10 mouse cellular contexts compared by ENCODE assay signal in genomic region chr13:5826170-5826827, GRCm38 (mm10). TPM values are rescaled to one million over a fixed set of nuclear protein-coding genes. Genes with fewer than 3 reads are reported as not detected.
DNase-seq lines count a peak whose midpoint lies in the region; ATAC-seq and TF ChIP-seq lines count a peak whose summit lies in the region.
"Had no signal": no experiment of that assay in that cellular context is flagged by ENCODE, and none has a peak within 500 bp of the region (broad histone marks: within the 10 kb centered on the region; RNA-seq: fewer than 3 reads in every experiment).

No protein-coding gene starts in this region.

- no peak for TF ChIP-seq EP300 in heart, adult 2 months (IDR thresholded peaks at IDR 0.05; ENCODE audit: insufficient read depth, low read depth, low read length)
- TF ChIP-seq EP300 in stomach, postnatal 0 days (optimal IDR thresholded peaks at IDR 0.05) = no peak

- intact Hi-C loops in heart, adult 2 months (cut with DNase I) = no loop called here
- intact Hi-C loops in left cerebral cortex, postnatal 10 days (cut with DNase I) = no loop called here

- peak; percentile 15 for DNase-seq in retina, embryonic 14.5 days (ENCODE audit: low spot score)
- DNase-seq in retina, postnatal 1 day = no peak
- peak; percentile 55 to 61 for DNase-seq in heart, adult 2 months
- DNase-seq in stomach, postnatal 0 days (ENCODE audit: low spot score) = peak; percentile 24
- DNase-seq in left cerebral cortex, postnatal 10 days (ENCODE audit: extremely low spot score in 1 of 2, low spot score in 2 of 2) = no peak
- DNase-seq in cerebellum, adult 18-20 months = no peak
- DNase-seq: kidney, adult 18-20 months; liver, embryonic 13.5 days had no signal

- H3K27me3 ChIP-seq in heart, adult 2 months (ENCODE audit: control insufficient read depth, insufficient read depth, low read length) = no peaks in the 10 kb centered on the region
- H3K27me3 ChIP-seq in limb, embryonic 13.5 days = no peaks in the 10 kb centered on the region
- H3K27me3 ChIP-seq in stomach, postnatal 0 days (ENCODE audit: control insufficient read depth, insufficient read depth, low read length) = no peaks in the 10 kb centered on the region
- H3K27me3 ChIP-seq in hindbrain, embryonic 16.5 days (replicated peaks; ENCODE audit: control insufficient read depth, insufficient read depth, low read length) = no peaks in the 10 kb centered on the region
- H3K27me3 ChIP-seq: liver, embryonic 13.5 days had no signal

- H3K4me1 ChIP-seq in heart, adult 2 months (ENCODE audit: control insufficient read depth, insufficient read depth, low read length) = no peaks in the 10 kb centered on the region; the same call in 1 of the 2 replicates
- H3K4me1 ChIP-seq in limb, embryonic 13.5 days = peaks cover 12% of the 10 kb centered on the region
- H3K4me1 ChIP-seq in stomach, postnatal 0 days (replicated peaks; ENCODE audit: control insufficient read depth, insufficient read depth) = no peaks in the 10 kb centered on the region
- H3K4me1 ChIP-seq in hindbrain, embryonic 16.5 days (ENCODE audit: control insufficient read depth, insufficient read depth, low read depth, low read length) = no peaks in the 10 kb centered on the region

- H3K79me2 ChIP-seq in heart, adult 2 months (replicated peaks; ENCODE audit: control insufficient read depth, insufficient read depth, low read length) = no peaks in the 10 kb centered on the region

- whole genome bisulfite sequencing in heart, adult 2 months = 30% methylated on average over 9 of the region's 9 CpGs
- WGBS in limb, embryonic 13.5 days = 37% methylated on average over 9 of the region's 9 CpGs
- 35% methylated on average over 9 of the region's 9 CpGs for WGBS in stomach, postnatal 0 days
- WGBS in hindbrain, embryonic 16.5 days = 78% methylated on average over 9 of the region's 9 CpGs

- no peak for TF ChIP-seq POLR2A in heart, adult 2 months (IDR thresholded peaks at IDR 0.05; ENCODE audit: insufficient read depth, low read depth, low read length)

- no peaks in the 10 kb centered on the region for H3K36me3 ChIP-seq in heart, adult 2 months (ENCODE audit: control insufficient read depth, insufficient read depth, low read length)
- H3K36me3 ChIP-seq in limb, embryonic 13.5 days = no peaks in the 10 kb centered on the region
- H3K36me3 ChIP-seq in stomach, postnatal 0 days (ENCODE audit: control insufficient read depth, insufficient read depth, low read length) = no peaks in the 10 kb centered on the region
- H3K36me3 ChIP-seq in hindbrain, embryonic 16.5 days (ENCODE audit: control insufficient read depth, insufficient read depth, low read length) = no peaks in the 10 kb centered on the region
- H3K36me3 ChIP-seq: liver, embryonic 13.5 days had no signal

- H3K4me2 ChIP-seq in limb, embryonic 13.5 days (replicated peaks) = peak overlapping the region; percentile 31
- H3K4me2 ChIP-seq in stomach, postnatal 0 days (replicated peaks; ENCODE audit: low read depth) = no peak overlapping the region
- H3K4me2 ChIP-seq in hindbrain, embryonic 16.5 days (ENCODE audit: low read length) = no peak overlapping the region
- H3K4me2 ChIP-seq: liver, embryonic 13.5 days had no signal

- H3K9ac ChIP-seq in heart, adult 2 months (ENCODE audit: low read depth, low read length) = no peak overlapping the region
- no peak overlapping the region for H3K9ac ChIP-seq in limb, embryonic 13.5 days
- no peak overlapping the region for H3K9ac ChIP-seq in stomach, postnatal 0 days (ENCODE audit: low read length)
- no peak overlapping the region for H3K9ac ChIP-seq in hindbrain, embryonic 16.5 days (ENCODE audit: low read depth, low read length)
- H3K9ac ChIP-seq: liver, embryonic 13.5 days had no signal

- H3K4me3 ChIP-seq in heart, adult 2 months = peak overlapping the region; percentile 11; the same call in 1 of the 2 replicates
- H3K4me3 ChIP-seq in limb, embryonic 13.5 days = no peak overlapping the region
- H3K4me3 ChIP-seq in stomach, postnatal 0 days (ENCODE audit: low read depth, low read length) = no peak overlapping the region
- no peak overlapping the region for H3K4me3 ChIP-seq in hindbrain, embryonic 16.5 days (ENCODE audit: low read length)
- H3K4me3 ChIP-seq: liver, embryonic 13.5 days had no signal

- no peak for TF ChIP-seq CTCF in heart, adult 2 months (IDR thresholded peaks at IDR 0.05)
- TF ChIP-seq CTCF in stomach, postnatal 0 days (IDR thresholded peaks at IDR 0.05; ENCODE audit: low read depth) = no peak

- ATAC-seq in limb, embryonic 13.5 days (ENCODE audit: low FRiP score, low read depth) = peak; percentile 66
- no peak for ATAC-seq in stomach, postnatal 0 days (ENCODE audit: low FRiP score, low TSS enrichment)
- ATAC-seq in hindbrain, embryonic 16.5 days = no peak

- H3K27ac ChIP-seq in heart, adult 2 months = peak overlapping the region; percentile 31; the same call in 1 of the 2 replicates
- H3K27ac ChIP-seq in limb, embryonic 13.5 days = no peak overlapping the region
- no peak overlapping the region for H3K27ac ChIP-seq in stomach, postnatal 0 days (replicated peaks)
- H3K27ac ChIP-seq in hindbrain, embryonic 16.5 days (ENCODE audit: low read depth, low read length) = no peak overlapping the region
- H3K27ac ChIP-seq: liver, embryonic 13.5 days had no signal

- H3K9me3 ChIP-seq in limb, embryonic 13.5 days = no peaks in the 10 kb centered on the region
- H3K9me3 ChIP-seq in stomach, postnatal 0 days (ENCODE audit: control insufficient read depth, low read length) = no peaks in the 10 kb centered on the region
- no peaks in the 10 kb centered on the region for H3K9me3 ChIP-seq in hindbrain, embryonic 16.5 days (ENCODE audit: control insufficient read depth, low read length)
- H3K9me3 ChIP-seq: liver, embryonic 13.5 days had no signal

RNA-seq across cellular contexts. Expression of gene Klf6, which starts 35.0 kb away (rescaled TPM):
- total RNA-seq in heart, adult 2 months (2021) = 10 to 100 TPM; 51.8 to 55.8 TPM
- polyA plus RNA-seq in heart, adult 2 months (2012; rRNA removed) = 13.7 and 23.1 TPM in 2 replicates
- 71.4 and 79.0 TPM in 2 replicates for polyA plus RNA-seq in limb, embryonic 13.5 days (2015; fragmentation: Nextera tagmentation; extraction: Ambion mirVana)
- polyA plus RNA-seq in stomach, postnatal 0 days (2015; fragmentation: Nextera tagmentation; extraction: Ambion mirVana) = 116 and 127 TPM in 2 replicates
- total RNA-seq in left cerebral cortex, postnatal 10 days (2021) = 10 to 100 TPM; 71.1 to 82.5 TPM
- polyA plus RNA-seq in hindbrain, embryonic 16.5 days (2015; fragmentation: Nextera tagmentation; extraction: Ambion mirVana) = 87.6 and 96.3 TPM in 2 replicates

Comparison
In these comparisons a context has a peak if more than half of its experiments do, and no peak if none do; other contexts are left out.
1. DNase-seq: peak in retina, embryonic 14.5 days (single experiment), heart, adult 2 months (2 of 2) and stomach, postnatal 0 days (single experiment); none in retina, postnatal 1 day (single experiment), left cerebral cortex, postnatal 10 days (0 of 2) and cerebellum, adult 18-20 months (0 of 2).